Mouse (Mus musculus) thymus, adult 18-20 months (tissue): ENCODE results near the gene C530008M17Rik.

Source experiments
- DNase-seq, 2 experiments: peaks; one replicate each; pipeline ENCODE4 v3.0.0; 2022; ENCODE audit warnings: mixed read lengths in 2 of 2

Gene C530008M17Rik

DNA sequence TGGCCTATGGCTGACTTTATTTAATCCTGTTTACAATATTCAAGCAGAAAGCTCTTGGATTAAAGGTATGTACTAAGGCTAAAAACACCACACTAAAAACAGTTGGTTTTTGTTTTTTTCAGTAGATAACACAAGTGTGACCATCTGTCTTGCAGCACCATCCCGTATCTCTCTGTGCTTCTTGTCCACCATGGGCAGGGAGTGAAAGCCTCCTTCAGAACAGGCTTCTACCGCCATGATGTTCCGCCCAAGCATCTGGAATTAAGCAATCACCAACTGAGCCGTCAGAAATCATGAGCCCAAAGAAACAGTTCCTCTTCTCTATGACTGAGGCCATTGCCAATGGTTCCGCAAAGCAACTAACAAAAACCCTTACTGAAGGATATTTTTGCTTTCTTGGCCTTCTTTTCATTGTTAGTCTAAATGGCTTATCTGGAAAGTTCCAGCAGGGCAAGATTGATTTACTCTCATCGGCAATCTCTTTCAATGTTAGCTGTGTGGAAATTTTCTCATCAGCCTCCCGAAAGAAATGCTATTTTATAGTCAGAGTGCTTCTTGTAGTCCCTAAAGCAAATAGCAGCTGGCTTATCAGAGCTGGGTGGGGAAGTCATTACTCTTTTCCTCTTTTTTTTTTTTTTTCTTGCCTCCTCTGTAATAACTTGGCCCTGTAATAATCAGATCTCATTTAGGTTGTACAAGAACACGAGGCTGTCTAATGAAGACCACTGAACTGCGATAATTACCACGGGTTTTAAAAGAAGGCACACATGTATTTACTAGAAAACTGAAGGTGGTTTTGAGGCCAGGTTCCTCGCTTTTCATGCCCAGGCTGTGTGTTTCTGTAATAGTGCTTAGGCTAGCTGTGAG is 49.2 kb downstream of the C530008M17Rik start:
- no peak for DNase-seq

DNA sequence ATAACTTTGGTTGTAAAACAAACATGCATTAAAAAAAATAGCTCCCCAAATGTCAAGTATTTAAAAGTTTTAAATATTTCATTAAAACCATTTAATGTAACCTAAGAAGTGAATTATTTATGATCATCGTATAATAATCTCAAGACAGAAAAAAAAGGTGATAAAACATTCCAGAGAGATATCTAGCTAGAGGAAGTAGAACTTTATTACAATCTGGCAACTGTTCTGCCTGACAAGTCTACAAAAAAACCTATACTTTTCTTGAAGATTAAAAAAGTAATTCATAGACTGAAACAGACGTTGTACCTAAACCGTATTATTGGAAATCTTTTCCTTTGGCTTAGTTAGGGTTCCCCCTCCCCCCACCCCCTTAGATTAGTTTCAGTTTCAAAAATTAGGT is 50.8 kb downstream of the C530008M17Rik start:
- DNase-seq = no peak

DNA sequence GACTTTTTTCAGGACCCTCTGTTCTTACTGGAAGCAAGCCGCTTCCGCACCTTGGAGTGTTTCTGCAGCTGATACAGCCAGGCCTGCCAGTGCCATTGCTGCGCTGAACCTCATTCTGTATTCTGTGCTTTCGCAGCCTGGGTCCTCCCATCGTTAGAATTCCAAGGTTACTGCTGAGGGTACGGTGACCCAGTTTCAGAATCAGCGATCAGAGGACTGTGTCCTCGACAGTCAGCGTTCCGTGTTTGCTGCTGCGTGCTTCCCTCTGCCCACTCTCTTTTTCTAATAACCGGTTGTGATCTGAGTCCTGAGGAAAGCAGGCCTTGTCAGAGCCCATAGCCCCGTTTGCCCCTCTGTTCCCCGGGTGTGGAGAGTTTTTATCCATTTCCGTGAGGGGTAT is 51.7 kb downstream of the C530008M17Rik start:
- DNase-seq = no peak

GRCm38 (mm10) chr5:76713743-76714142 is 57.4 kb downstream of the C530008M17Rik start:
- DNase-seq = no peak

GRCm38 (mm10) chr5:76719954-76720353 is 63.6 kb downstream of the C530008M17Rik start:
- DNase-seq = no peak

DNA sequence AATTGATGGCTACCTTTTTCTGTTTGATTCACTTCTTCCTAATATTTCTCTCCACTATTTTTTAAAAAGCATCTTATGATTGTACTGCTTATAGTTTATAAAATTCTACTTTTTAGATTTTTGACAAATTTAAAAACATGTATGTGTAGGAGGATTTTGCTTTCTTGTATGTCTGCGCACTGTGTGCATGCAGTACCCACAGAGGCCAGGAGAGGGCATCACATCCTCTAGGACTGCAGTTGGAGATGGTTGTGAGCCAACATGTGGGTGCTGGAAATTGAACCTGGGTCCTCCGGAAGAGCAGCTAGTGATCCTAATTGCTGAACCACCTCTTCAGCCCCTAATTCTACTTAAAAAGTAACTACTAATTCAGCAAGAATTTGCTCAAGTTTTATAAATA is 68.6 kb downstream of the C530008M17Rik start:
- no peak for DNase-seq

DNA sequence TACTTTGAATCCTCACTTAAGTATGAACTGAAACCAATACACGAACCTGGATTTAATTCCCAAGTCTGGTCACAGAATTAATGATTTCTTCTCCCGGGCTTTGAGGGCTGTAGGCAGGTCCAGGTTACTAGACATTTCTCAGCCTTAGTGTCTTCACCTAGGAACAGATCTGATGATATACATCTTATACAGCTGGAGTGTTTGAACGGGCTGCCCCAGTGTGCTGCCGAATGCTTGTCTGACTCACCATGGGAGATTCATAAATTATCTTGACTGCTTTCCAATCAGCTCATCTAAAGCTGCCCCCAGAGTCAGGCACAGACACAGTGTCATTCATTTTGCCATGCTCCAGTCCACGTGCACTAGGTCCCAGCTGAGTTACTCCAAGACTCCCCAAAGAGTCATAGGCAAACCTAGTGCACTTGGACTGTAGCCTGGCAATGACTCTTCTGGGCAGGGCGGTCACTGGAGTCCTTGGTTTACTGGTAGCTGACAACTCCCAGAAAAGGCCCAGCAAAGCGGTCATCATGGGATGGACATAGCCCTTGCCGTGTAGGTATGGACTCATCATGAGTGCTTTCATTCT is 70.3 kb downstream of the C530008M17Rik start:
- DNase-seq = no peak

DNA sequence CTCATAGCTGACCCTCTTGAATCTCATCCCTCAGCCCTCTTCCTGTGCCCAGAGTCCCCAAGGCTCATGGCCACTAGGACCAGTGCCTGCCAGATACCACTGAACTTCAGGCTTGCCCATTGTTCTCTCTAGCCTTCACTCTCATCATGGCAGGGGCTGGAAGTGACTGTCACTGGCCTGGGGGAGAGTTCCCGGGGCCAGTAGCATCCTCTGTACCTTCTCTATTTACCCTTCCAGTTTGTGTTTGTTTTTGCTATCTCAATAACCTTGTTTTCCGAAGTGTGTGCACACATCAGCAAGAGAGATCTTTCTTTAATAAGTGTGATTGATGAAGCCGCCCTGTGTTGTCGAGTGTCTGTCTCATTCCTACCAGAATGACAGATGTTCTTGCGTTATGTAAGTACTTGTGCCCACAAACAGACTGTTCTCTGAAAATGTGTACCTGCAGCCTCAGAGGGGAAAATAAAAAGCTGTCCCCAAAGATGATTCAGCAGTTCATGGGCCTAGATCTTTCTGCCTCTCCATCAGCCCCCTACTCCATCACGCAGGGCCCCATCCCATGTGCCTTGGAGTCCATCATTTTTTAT is 76.8 kb downstream of the C530008M17Rik start:
- DNase-seq = no peak

DNA sequence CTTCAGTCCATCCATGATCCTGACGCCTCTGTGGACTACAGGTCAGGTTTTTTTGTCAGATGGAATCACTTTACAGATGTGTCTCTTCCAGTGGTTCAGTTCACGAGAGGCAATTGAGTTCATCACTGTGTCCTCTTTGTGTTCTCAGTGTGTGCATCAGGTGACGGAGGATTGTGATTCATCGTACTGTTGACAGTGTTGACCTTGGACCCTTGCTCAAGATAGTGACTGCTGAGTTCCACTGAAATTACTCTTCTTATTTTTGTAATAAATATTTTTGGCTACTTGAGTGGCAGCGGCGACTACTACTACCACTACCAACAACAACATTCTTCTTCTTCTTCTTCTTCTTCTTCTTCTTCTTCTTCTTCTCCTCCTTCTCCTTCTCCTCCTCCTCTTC is 85.2 kb downstream of the C530008M17Rik start:
- DNase-seq = no peak

DNA sequence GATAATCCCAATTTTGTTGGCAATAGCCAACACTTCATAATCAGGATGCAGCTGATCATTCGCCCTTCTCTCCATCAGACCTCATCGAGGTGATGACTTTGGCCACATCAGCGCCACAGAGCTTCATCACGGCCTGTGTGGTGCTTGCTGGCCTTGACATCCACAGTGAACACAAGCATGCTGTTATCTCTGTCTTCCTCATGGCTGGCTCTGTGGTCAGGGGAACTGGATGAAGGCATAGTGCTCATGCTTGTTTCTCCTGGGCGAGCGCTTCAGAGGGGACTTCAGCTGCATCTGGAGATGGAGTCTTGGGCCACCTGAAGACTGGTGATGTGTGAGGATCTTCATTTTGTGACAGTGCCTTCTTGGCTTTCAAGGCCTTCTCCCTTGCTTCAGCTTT is 85.8 kb downstream of the C530008M17Rik start:
- DNase-seq = no peak

- DNase-seq = no peak
These were observed 88.5 kb downstream of the C530008M17Rik start for GRCm38 (mm10) chr5:76744737-76745209.

DNA sequence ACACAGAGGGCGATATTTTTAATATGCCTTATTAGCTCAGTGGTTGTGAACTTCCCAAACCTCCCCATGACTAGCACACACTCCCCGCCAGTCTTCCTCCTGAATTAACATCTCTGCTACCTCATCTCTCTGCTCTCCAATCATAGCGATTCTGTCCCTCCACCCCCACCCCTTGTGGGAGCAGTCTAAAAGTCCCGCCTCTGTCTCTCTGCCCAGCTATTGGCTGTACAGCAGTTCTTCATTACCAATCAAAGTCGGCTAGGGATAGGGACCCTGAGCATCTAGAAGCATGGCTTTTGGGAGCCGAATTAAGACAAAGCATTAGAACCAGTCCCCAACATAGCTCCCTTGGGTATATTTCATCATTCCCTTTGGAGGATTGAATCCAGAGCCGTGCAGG is 91.5 kb downstream of the C530008M17Rik start:
- DNase-seq = no peak

DNA sequence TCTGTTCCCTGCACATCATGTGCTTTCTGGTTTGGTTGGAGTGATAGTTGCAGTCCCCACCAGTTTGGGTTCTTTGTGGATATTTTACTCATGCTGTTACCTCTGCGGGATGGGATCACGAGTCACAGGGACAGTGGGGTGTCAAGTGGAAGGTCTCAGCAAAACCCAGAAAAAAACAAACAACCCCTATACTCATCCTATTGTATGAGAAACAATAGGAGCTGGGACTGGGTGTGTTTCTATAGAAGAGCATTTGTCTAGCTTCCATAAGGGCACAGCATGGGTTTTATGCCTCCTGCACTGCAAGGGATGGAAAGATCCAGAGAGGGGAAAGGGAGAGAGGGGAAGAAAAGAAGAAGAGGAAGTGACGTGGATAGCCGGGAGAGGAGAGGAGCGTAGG is 96.0 kb downstream of the C530008M17Rik start:
- DNase-seq = no peak

DNA sequence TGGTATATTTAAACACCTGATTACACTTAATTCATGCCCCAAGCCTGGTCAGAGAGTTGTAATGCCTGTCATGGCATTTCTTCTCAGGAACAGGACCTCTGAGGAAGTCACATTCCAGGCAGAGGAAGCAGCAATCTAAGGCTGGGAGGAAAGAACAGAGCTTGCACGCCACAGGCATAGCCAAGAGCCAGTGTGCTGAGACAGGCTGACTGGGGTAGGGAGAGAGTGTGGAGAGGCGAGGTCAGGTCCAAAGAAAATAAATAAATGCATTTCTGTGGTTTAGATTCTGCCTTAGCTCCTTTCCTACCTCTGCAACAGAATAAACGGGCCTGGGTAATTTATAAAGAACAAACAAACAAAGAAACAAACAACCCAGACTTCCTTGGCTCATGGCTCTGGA is 104.0 kb downstream of the C530008M17Rik start:
- no peak for DNase-seq

GRCm38 (mm10) chr5:76762030-76762698 is 105.9 kb downstream of the C530008M17Rik start:
- DNase-seq = no peak

DNA sequence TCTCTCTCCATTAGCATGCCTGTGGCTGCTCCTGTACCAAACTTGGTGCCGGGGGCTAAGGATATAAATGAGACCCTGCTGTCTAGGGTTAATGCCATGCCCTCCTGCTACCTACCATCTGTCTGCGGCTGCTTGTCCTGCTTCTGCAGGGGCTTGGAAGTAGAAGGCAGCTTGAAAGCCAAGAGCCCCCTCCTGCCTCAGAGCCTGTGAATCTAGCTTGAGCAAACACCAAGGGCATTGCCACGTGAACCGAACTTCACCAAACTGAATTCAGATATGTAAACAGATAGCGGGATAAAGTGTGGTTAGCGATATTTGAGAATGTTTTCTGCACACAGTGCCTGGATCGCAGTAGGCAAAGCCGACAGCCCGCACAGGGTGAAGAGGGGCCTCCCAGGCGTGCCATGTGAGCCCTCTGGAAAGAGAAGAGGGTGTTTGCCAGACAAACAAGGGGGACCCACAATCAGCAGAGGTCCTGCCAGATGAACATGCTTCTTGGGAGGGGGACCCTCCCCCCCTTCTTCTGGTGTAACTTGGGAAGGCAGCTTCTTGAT is 106.9 kb downstream of the C530008M17Rik start:
- no peak for DNase-seq

DNA sequence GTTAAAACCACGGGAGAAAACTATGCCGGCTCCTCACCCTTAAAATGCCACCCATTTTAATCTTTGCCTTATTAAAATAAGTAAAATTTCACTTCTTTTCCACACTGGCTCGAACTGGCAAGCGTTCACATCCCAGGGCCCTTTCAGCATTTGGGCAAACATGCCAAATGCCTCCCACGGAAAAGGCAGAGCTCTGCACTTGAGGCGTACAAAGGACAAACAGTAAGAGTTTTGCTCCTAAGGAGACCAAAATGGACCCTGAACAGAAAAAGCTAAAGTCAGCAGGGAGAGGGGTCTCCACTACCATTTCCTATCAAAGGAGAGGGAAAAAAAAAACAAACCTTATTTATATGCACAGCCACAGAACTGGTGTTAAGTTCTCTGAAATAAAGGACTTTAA is 107.4 kb downstream of the C530008M17Rik start:
- DNase-seq = no peak

DNA sequence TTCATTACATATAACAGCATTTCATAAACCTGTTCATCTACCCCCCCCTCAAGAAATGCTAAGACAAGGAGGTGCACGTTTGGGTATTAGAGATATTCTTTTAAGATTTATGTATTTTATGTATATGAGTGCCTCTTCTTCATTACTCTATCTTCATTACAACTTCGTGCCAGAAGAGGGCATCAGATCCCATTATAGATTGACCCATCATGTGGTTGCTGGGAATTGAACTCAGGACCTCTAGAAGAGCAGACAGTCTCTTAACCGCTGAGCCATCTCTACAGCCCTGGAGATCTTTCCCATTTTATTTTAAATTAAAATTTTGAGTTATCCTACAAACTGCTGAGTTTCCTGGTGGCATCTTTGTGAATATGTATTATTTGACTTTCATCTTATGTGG is 112.7 kb downstream of the C530008M17Rik start:
- DNase-seq = no peak

GRCm38 (mm10) chr5:76769572-76769971 is 113.3 kb downstream of the C530008M17Rik start:
- no peak for DNase-seq

DNA sequence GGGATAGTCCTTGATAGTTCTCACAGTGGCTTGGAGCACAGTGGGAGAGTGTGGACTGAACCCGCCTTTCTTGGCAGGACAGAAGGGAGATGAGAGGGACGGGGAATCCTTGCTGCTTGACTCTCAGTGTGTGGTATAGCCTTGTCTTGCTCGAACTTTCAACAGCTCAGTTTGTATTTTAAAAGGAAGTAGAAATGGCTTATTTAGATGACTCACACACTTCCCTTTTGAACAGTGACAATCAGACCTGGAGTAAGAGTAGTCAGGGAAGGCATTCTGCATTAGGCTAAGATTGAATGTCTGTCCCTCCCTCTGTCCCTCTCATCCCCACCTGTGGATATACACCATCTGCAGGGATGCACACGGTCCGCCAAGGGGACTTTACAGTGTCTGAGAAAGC is 115.1 kb downstream of the C530008M17Rik start:
- DNase-seq = no peak

DNA sequence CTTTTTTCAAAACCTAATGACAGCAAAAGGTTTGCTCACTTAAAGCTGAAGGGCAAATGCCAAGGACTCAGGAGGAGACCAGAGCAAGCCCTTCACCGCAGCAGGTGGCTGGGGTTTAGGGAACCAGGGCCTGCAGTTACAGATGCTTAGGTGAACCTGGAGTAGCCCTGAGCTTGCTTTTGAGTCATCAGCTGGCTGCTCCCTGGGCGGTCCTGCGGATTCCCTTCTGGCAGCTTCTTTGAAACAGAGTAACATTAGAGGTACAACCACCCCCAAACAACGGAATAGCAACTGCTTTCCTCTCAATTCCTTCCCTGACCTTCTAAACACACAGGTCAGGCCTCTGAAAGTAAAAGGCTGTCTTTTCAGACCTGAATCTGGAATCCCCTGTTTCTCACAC is 116.5 kb downstream of the C530008M17Rik start:
- DNase-seq = no peak

GRCm38 (mm10) chr5:76773492-76774158 is 117.3 kb downstream of the C530008M17Rik start:
- no peak for DNase-seq
